Mouse (Mus musculus) erythroblast, embryonic 14.5 days (primary cell): Measurements from ENCODE around the gene Meis3. TPM values are rescaled to one million over a fixed set of nuclear protein-coding genes. Genes with fewer than 3 reads are reported as not detected.

Experiments used
- H3K27me3 ChIP-seq: 2 replicates; pipeline ENCODE4 v1.6.1; 2012; ENCODE audit warnings: inconsistent platforms; ENCODE audit not compliant: control insufficient read depth
- H3K36me3 ChIP-seq: 2 replicates; pipeline ENCODE4 v1.6.1; 2012; ENCODE audit warnings: mild to moderate bottlenecking, inconsistent platforms; ENCODE audit not compliant: control insufficient read depth
- H3K4me1 ChIP-seq: 2 replicates; pipeline ENCODE4 v1.6.1; 2012; ENCODE audit warnings: inconsistent platforms; ENCODE audit not compliant: control insufficient read depth
- H3K4me3 ChIP-seq: replicated peaks from 2 replicates; pipeline ENCODE3; 2012; ENCODE audit warnings: moderate library complexity, mild to moderate bottlenecking, inconsistent platforms
- H3K9me3 ChIP-seq: 2 replicates; pipeline ENCODE4 v1.6.1; 2012; ENCODE audit warnings: low read length, inconsistent platforms, mixed read lengths; ENCODE audit not compliant: control insufficient read depth
- GATA1 ChIP-seq: IDR thresholded peaks from 2 replicates; pipeline ENCODE4 v1.6.1; 2012; ENCODE audit warnings: low read length, inconsistent platforms, mixed read lengths
- TAL1 ChIP-seq: IDR thresholded peaks from 3 replicates; pipeline ENCODE4 v1.6.1; 2012; ENCODE audit warnings: low read length, inconsistent platforms, mixed read lengths
- polyA plus RNA-seq: library from polyadenylated mRNA; stranded (reverse); fragments of >175 nt; gene quantifications from 2 replicates; pipeline ENCODE4 v1.2.3, GENCODE M21; 2012

Meis3 gene
- polyA plus RNA-seq, 1 experiment, result 0.07 TPM

GRCm38 (mm10) chr7:16132926-16133325 lies 42.0 kb upstream of the Meis3 start:
- Histone ChIP-seq H3K4me3 (no peak overlapping the region), H3K9me3 (no peaks in the 10 kb centered on the region), H3K27me3 (peaks cover 41% of the 10 kb centered on the region), H3K4me1 (peaks cover 5% of the 10 kb centered on the region), H3K36me3 (no peaks in the 10 kb centered on the region)
- TF ChIP-seq GATA1 (no peak), TAL1 (no peak)

GRCm38 (mm10) chr7:16133691-16134090 lies 41.2 kb upstream of the Meis3 start:
- H3K4me3 ChIP-seq, result no peak overlapping the region
- H3K4me1 ChIP-seq, result peaks cover 5% of the 10 kb centered on the region
- H3K27me3 ChIP-seq, result peaks cover 41% of the 10 kb centered on the region
- no peak for TF ChIP-seq GATA1
- TF ChIP-seq TAL1, result no peak
- H3K36me3 ChIP-seq, result no peaks in the 10 kb centered on the region
- no peaks in the 10 kb centered on the region for H3K9me3 ChIP-seq

- TF ChIP-seq GATA1 (no peak), TAL1 (no peak)
- Histone ChIP-seq H3K36me3 (no peaks in the 10 kb centered on the region), H3K9me3 (no peaks in the 10 kb centered on the region), H3K4me3 (no peak overlapping the region), H3K4me1 (no peaks in the 10 kb centered on the region), H3K27me3 (peaks cover 35% of the 10 kb centered on the region)
These were observed 39.9 kb upstream of the Meis3 start for GRCm38 (mm10) chr7:16134951-16135392.

- H3K4me1 ChIP-seq, result no peaks in the 10 kb centered on the region
- no peak for TF ChIP-seq GATA1
- no peak for TF ChIP-seq TAL1
- H3K27me3 ChIP-seq, result peaks cover 17% of the 10 kb centered on the region
These were observed 28.1 kb upstream of the Meis3 start for GRCm38 (mm10) chr7:16146489-16147410.

GRCm38 (mm10) chr7:16147643-16148042 lies 27.2 kb upstream of the Meis3 start:
- H3K27me3 ChIP-seq, result peaks cover 17% of the 10 kb centered on the region
- TF ChIP-seq GATA1 (no peak), TAL1 (no peak)

More at GRCm38 (mm10) chr7:16146489-16147410, 28.1 kb upstream of the Meis3 start:
- H3K9me3 ChIP-seq, result no peaks in the 10 kb centered on the region
- H3K36me3 ChIP-seq, result no peaks in the 10 kb centered on the region
- H3K4me3 ChIP-seq, result no peak overlapping the region

GRCm38 (mm10) chr7:16149241-16149640 lies 25.6 kb upstream of the Meis3 start:
- peaks cover 17% of the 10 kb centered on the region for H3K27me3 ChIP-seq
- no peak overlapping the region for H3K4me3 ChIP-seq
- no peaks in the 10 kb centered on the region for H3K4me1 ChIP-seq
- H3K9me3 ChIP-seq, result no peaks in the 10 kb centered on the region
- no peaks in the 10 kb centered on the region for H3K36me3 ChIP-seq
- TF ChIP-seq TAL1, result no peak
- TF ChIP-seq GATA1, result no peak

More at GRCm38 (mm10) chr7:16147643-16148042, 27.2 kb upstream of the Meis3 start:
- Histone ChIP-seq H3K9me3 (no peaks in the 10 kb centered on the region), H3K36me3 (no peaks in the 10 kb centered on the region), H3K4me1 (no peaks in the 10 kb centered on the region), H3K4me3 (no peak overlapping the region)

- H3K4me1 ChIP-seq, result no peaks in the 10 kb centered on the region
- H3K9me3 ChIP-seq, result no peaks in the 10 kb centered on the region
- H3K36me3 ChIP-seq, result no peaks in the 10 kb centered on the region
- TF ChIP-seq TAL1 (no peak), GATA1 (no peak)
- H3K27me3 ChIP-seq, result peaks cover 17% of the 10 kb centered on the region
- no peak overlapping the region for H3K4me3 ChIP-seq
These were observed 24.4 kb upstream of the Meis3 start for GRCm38 (mm10) chr7:16150191-16151145.

- no peak overlapping the region for H3K4me3 ChIP-seq
- no peaks in the 10 kb centered on the region for H3K4me1 ChIP-seq
- H3K27me3 ChIP-seq, result peaks cover 10% of the 10 kb centered on the region
- H3K36me3 ChIP-seq, result no peaks in the 10 kb centered on the region
- no peak for TF ChIP-seq GATA1
- TF ChIP-seq TAL1, result no peak
- no peaks in the 10 kb centered on the region for H3K9me3 ChIP-seq
These were observed 21.4 kb upstream of the Meis3 start for GRCm38 (mm10) chr7:16153522-16153921.
